ENCODE assay signal across 16 mouse cellular contexts in the genomic region with DNA sequence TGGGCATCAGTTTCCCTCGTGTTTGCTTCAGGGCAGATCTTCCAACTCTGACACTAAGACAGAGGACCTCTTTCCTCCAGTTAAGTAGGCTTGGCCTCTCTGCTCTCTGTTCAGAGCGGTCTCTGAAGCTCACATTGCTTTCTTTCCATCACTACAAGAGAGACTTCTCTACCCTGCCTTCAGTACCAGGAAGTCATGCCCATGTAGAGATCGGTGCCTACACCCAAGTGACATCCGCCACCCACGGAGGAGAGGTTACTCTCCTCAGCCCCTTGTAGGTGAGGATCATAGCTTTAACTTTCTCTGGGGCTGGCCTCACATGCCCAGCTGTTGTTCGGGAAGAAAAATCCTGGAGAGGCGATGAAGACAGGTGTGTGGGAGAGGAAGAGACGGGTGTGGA.
DNase-seq lines count a peak whose midpoint lies in the region; ATAC-seq and TF ChIP-seq lines count a peak whose summit lies in the region.
"Had no signal": no experiment of that assay in that cellular context is flagged by ENCODE, and none has a peak within 500 bp of the region (broad histone marks: within the 10 kb centered on the region; RNA-seq: fewer than 3 reads in every experiment).

No protein-coding gene starts in this region.

- H3K27me3 ChIP-seq in stomach, embryonic 16.5 days (ENCODE audit: control insufficient read depth, insufficient read depth, low read length): no peaks in the 10 kb centered on the region
- no peaks in the 10 kb centered on the region for H3K27me3 ChIP-seq in stomach, postnatal 0 days (ENCODE audit: control insufficient read depth, insufficient read depth, low read length)
- H3K27me3 ChIP-seq in embryonic facial prominence, embryonic 14.5 days (replicated peaks; ENCODE audit: control insufficient read depth, insufficient read depth, low read length): no peaks in the 10 kb centered on the region
- no peaks in the 10 kb centered on the region for H3K27me3 ChIP-seq in limb, embryonic 15.5 days
- H3K27me3 ChIP-seq: forebrain, embryonic 15.5 days had no signal

- no peaks in the 10 kb centered on the region for H3K36me3 ChIP-seq in stomach, embryonic 16.5 days (ENCODE audit: control insufficient read depth, insufficient read depth, low read length)
- no peaks in the 10 kb centered on the region for H3K36me3 ChIP-seq in stomach, postnatal 0 days (ENCODE audit: control insufficient read depth, insufficient read depth, low read length)
- H3K36me3 ChIP-seq in embryonic facial prominence, embryonic 14.5 days (ENCODE audit: control insufficient read depth, insufficient read depth, low read length): no peaks in the 10 kb centered on the region
- no peaks in the 10 kb centered on the region for H3K36me3 ChIP-seq in limb, embryonic 15.5 days
- H3K36me3 ChIP-seq: forebrain, embryonic 15.5 days; heart, embryonic 10.5 days; midbrain, embryonic 15.5 days had no signal

- WGBS in stomach, embryonic 16.5 days: 84% methylated on average over 8 of the region's 8 CpGs
- 79% methylated on average over 8 of the region's 8 CpGs for WGBS in stomach, postnatal 0 days
- WGBS in embryonic facial prominence, embryonic 14.5 days: 85% methylated on average over 8 of the region's 8 CpGs
- WGBS in limb, embryonic 15.5 days: 82% methylated on average over 8 of the region's 8 CpGs

- intact Hi-C loops in gastrocnemius, adult 2 months (cut with DNase I): no loop called here

- H3K9ac ChIP-seq in stomach, embryonic 16.5 days (ENCODE audit: low read length): 0 out of 2 replicates have a peak overlapping the region, but pooled peaks have one; percentile 8
- no peak overlapping the region for H3K9ac ChIP-seq in stomach, postnatal 0 days (ENCODE audit: low read length)
- H3K9ac ChIP-seq in embryonic facial prominence, embryonic 14.5 days (ENCODE audit: low read depth, low read length): no peak overlapping the region
- H3K9ac ChIP-seq in limb, embryonic 15.5 days: no peak overlapping the region
- H3K9ac ChIP-seq: forebrain, embryonic 15.5 days; liver, embryonic 14.5 days; midbrain, embryonic 15.5 days had no signal

- no peak overlapping the region for H3K4me3 ChIP-seq in gastrocnemius, adult 2 months
- no peak overlapping the region for H3K4me3 ChIP-seq in stomach, embryonic 16.5 days (replicated peaks; ENCODE audit: low read length)
- no peak overlapping the region for H3K4me3 ChIP-seq in stomach, postnatal 0 days (ENCODE audit: low read depth, low read length)
- H3K4me3 ChIP-seq in embryonic facial prominence, embryonic 14.5 days (ENCODE audit: low read depth, low read length): no peak overlapping the region
- no peak overlapping the region for H3K4me3 ChIP-seq in limb, embryonic 15.5 days
- H3K4me3 ChIP-seq: erythroblast, embryonic 14.5 days; forebrain, embryonic 15.5 days; heart, embryonic 10.5 days; layer of hippocampus, adult 2 months; midbrain, embryonic 15.5 days had no signal

- no peaks in the 10 kb centered on the region for H3K9me3 ChIP-seq in stomach, embryonic 16.5 days (replicated peaks; ENCODE audit: control insufficient read depth, low read length)
- H3K9me3 ChIP-seq in stomach, postnatal 0 days (ENCODE audit: control insufficient read depth, low read length): no peaks in the 10 kb centered on the region
- H3K9me3 ChIP-seq in embryonic facial prominence, embryonic 14.5 days (ENCODE audit: control insufficient read depth, low read length): no peaks in the 10 kb centered on the region
- no peaks in the 10 kb centered on the region for H3K9me3 ChIP-seq in limb, embryonic 15.5 days
- H3K9me3 ChIP-seq: forebrain, embryonic 15.5 days; heart, embryonic 10.5 days; midbrain, embryonic 15.5 days had no signal

- peak overlapping the region; percentile 76 for H3K27ac ChIP-seq in gastrocnemius, adult 2 months
- H3K27ac ChIP-seq in stomach, embryonic 16.5 days (ENCODE audit: low read length): no peak overlapping the region
- H3K27ac ChIP-seq in stomach, postnatal 0 days (replicated peaks): no peak overlapping the region
- H3K27ac ChIP-seq in embryonic facial prominence, embryonic 14.5 days (replicated peaks; ENCODE audit: low read depth, low read length): 0 out of 2 replicates have a peak overlapping the region, but pooled peaks have one; percentile 36
- peak overlapping the region; percentile 83; the same call in 1 of the 2 replicates for H3K27ac ChIP-seq in limb, embryonic 15.5 days
- H3K27ac ChIP-seq: forebrain, embryonic 15.5 days; heart, embryonic 10.5 days; layer of hippocampus, adult 2 months; liver, embryonic 14.5 days; midbrain, embryonic 15.5 days had no signal

- TF ChIP-seq EP300 in stomach, postnatal 0 days (optimal IDR thresholded peaks at IDR 0.05): no peak

- H3K4me2 ChIP-seq in stomach, embryonic 16.5 days (ENCODE audit: low read depth, low read length): no peak overlapping the region
- H3K4me2 ChIP-seq in stomach, postnatal 0 days (replicated peaks; ENCODE audit: low read depth): no peak overlapping the region
- H3K4me2 ChIP-seq in embryonic facial prominence, embryonic 14.5 days (ENCODE audit: low read depth, low read length): no peak overlapping the region
- no peak overlapping the region for H3K4me2 ChIP-seq in limb, embryonic 15.5 days
- H3K4me2 ChIP-seq: forebrain, embryonic 15.5 days; midbrain, embryonic 15.5 days had no signal

- no peak for DNase-seq in gastrocnemius, adult 2 months
- DNase-seq in gastrocnemius, postnatal 25 days: no peak
- DNase-seq in stomach, postnatal 0 days (ENCODE audit: low spot score): no peak
- no peak for DNase-seq in embryonic facial prominence, embryonic 14.5 days (ENCODE audit: low spot score)
- no peak for DNase-seq in testis, postnatal 14 days (ENCODE audit: low spot score)
- no peak for DNase-seq in heart, adult 8-10 months (ENCODE audit: low spot score)
- DNase-seq: cerebellum, postnatal 10 days; left cerebral cortex, postnatal 4 days had no signal

- peaks cover 22% of the 10 kb centered on the region for H3K4me1 ChIP-seq in stomach, embryonic 16.5 days (ENCODE audit: control insufficient read depth, insufficient read depth, low read length)
- H3K4me1 ChIP-seq in stomach, postnatal 0 days (replicated peaks; ENCODE audit: control insufficient read depth, insufficient read depth): peaks cover 4% of the 10 kb centered on the region; the same call in 1 of the 2 replicates
- H3K4me1 ChIP-seq in embryonic facial prominence, embryonic 14.5 days (ENCODE audit: control insufficient read depth, insufficient read depth, low read length): peaks cover 30% of the 10 kb centered on the region
- H3K4me1 ChIP-seq in limb, embryonic 15.5 days: peaks cover 55% of the 10 kb centered on the region

- no peak for ATAC-seq in stomach, embryonic 16.5 days (ENCODE audit: insufficient read depth, low FRiP score)
- no peak for ATAC-seq in stomach, postnatal 0 days (ENCODE audit: low FRiP score, low TSS enrichment)
- ATAC-seq in embryonic facial prominence, embryonic 14.5 days (ENCODE audit: low read depth): no peak
- no peak for ATAC-seq in limb, embryonic 15.5 days (ENCODE audit: insufficient number of reproducible peaks, low FRiP score, low TSS enrichment, low read depth)
- ATAC-seq: forebrain, embryonic 15.5 days; midbrain, embryonic 15.5 days had no signal

- TF ChIP-seq CTCF in gastrocnemius, adult 2 months (IDR thresholded peaks at IDR 0.05): no peak
- no peak for TF ChIP-seq CTCF in stomach, postnatal 0 days (IDR thresholded peaks at IDR 0.05; ENCODE audit: low read depth)

Comparison
In these comparisons a context has a peak if more than half of its experiments do, and no peak if none do; other contexts are left out.
1. H3K27ac ChIP-seq: peak in gastrocnemius, adult 2 months (single experiment), embryonic facial prominence, embryonic 14.5 days (single experiment) and limb, embryonic 15.5 days (single experiment); none in stomach, embryonic 16.5 days (single experiment) and stomach, postnatal 0 days (single experiment).